Mouse (Mus musculus): ENCODE measurements at regions not wholly inside any gene's neighbourhood (a gene's known extent, or its start where the extent isn't known, plus 50 kb on each side); places are given as distances from the start of the nearest gene placed in this dataset.

DNA sequence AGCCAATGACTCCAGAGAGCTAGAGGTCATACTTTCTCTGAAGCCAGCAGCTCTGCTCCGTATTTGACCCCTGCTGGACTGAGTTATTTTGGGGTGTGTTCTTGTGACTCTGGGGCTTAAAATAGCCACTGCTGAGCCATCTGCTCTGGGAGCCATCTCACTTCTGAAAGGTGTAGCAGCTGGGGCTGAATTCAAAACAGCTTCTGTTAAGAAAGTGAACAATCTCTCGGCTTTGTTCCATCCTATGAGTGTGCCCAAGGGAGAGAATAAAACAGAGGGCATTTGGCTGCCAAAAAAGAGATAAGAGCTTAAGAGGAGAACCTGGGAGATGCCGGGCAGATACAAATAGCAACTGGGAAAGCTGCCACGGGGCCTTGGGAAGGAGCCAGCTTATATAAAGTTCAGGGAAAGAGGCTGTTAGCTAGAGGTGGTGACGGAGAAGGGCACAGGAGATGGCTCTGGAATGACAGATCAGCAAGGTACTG, 611.7 kb upstream of the Castor2 start:
- WGBS, result 23% methylated on average over 5 of the region's 5 CpGs
- no peak overlapping the region for H3K4me2 ChIP-seq (ENCODE audit: low read length)
- no peak overlapping the region for H3K9ac ChIP-seq (replicated peaks; ENCODE audit: low read depth, low read length)
- no peaks in the 10 kb centered on the region for H3K36me3 ChIP-seq (ENCODE audit: control insufficient read depth, insufficient read depth)
- no peak overlapping the region for H3K4me3 ChIP-seq (replicated peaks; ENCODE audit: low read length)
- H3K27me3 ChIP-seq (replicated peaks; ENCODE audit: control insufficient read depth, insufficient read depth, low read length), result no peaks in the 10 kb centered on the region
- no peaks in the 10 kb centered on the region for H3K9me3 ChIP-seq (ENCODE audit: control insufficient read depth, low read length)
- 0 out of 2 replicates have a peak, but pooled peaks have one; percentile 8 for ATAC-seq
- peaks cover 11% of the 10 kb centered on the region for H3K4me1 ChIP-seq (replicated peaks; ENCODE audit: control insufficient read depth, insufficient read depth, low read length)
- H3K27ac ChIP-seq (ENCODE audit: low read length), result no peak overlapping the region

DNA sequence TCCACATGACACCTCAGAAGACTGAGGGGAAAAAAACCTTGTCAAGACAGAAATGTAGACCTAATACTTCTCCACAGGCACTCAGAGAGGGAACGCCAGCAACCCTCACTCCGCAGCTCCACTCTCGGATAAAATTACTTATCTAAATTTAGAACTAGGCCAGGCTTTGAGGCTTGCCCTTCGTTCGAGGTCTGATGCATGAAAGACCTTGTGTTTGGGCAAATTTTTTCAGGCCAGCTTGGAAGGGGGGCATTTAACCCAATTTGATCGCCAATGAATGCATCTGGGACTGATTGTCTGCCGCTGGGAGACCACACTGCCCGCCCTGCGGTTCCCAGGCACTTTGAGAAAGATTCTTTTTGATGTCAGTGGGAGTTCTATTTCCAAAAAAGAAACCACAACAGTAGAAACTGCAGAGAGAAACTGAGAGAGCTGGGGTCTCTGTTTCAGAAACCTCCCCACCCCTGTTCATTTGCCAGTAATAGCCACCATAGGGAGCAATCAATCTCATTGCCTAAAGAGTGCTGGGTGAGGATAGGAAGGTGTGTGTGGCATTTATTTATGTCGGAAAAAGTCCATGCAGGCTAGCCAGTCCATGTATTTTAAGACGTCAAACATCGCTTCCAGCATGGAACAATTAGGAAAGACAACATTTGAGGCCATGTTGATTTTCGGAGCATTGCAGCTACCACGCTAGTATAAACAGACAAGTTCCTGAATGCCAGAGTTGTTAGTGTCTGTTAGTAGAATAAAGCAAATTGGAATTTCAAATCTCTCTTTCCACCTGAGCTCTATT, 617.0 kb upstream of the Castor2 start:
- Histone ChIP-seq H3K4me1 (replicated peaks; ENCODE audit: control insufficient read depth, insufficient read depth, low read length) (peaks cover 12% of the 10 kb centered on the region; the same call in 1 of the 2 replicates), H3K4me2 (ENCODE audit: low read length) (no peak overlapping the region), H3K9me3 (ENCODE audit: control insufficient read depth, low read length) (no peaks in the 10 kb centered on the region), H3K27me3 (replicated peaks; ENCODE audit: control insufficient read depth, insufficient read depth, low read length) (no peaks in the 10 kb centered on the region), H3K36me3 (ENCODE audit: control insufficient read depth, insufficient read depth) (no peaks in the 10 kb centered on the region), H3K9ac (replicated peaks; ENCODE audit: low read depth, low read length) (no peak overlapping the region), H3K4me3 (replicated peaks; ENCODE audit: low read length) (no peak overlapping the region), H3K27ac (ENCODE audit: low read length) (0 out of 2 replicates have a peak overlapping the region, but pooled peaks have one; percentile 10)
- ATAC-seq, result peak; percentile 45; the same call in 1 of the 2 replicates
- WGBS, result 25% methylated on average over 14 of the region's 14 CpGs

DNA sequence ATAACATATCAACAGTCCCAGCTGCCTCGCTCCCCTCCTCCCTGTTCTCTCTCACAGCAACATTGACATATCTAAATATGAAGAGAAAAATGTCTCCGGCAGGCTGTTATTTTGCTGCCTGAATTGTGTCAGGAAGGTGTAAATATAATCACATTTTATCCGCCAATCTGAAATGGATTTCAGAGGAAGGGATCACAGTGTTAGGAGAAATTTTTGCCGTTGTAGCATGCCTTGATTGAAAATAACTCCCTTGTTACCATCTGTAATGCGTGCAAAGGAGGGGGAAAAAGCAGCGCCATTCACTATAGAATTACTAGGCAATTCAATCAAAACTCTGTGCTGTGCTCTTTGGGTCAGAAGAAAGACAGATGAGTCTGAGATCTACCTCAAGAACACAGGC, 620.3 kb upstream of the Castor2 start:
- no peak for ATAC-seq
- Histone ChIP-seq H3K27ac (ENCODE audit: low read length) (no peak overlapping the region), H3K4me3 (replicated peaks; ENCODE audit: low read length) (no peak overlapping the region), H3K4me2 (ENCODE audit: low read length) (no peak overlapping the region), H3K9me3 (ENCODE audit: control insufficient read depth, low read length) (no peaks in the 10 kb centered on the region), H3K27me3 (replicated peaks; ENCODE audit: control insufficient read depth, insufficient read depth, low read length) (no peaks in the 10 kb centered on the region), H3K36me3 (ENCODE audit: control insufficient read depth, insufficient read depth) (no peaks in the 10 kb centered on the region), H3K4me1 (replicated peaks; ENCODE audit: control insufficient read depth, insufficient read depth, low read length) (peaks cover 12% of the 10 kb centered on the region; the same call in 1 of the 2 replicates), H3K9ac (replicated peaks; ENCODE audit: low read depth, low read length) (no peak overlapping the region)
- 60% methylated on average over 6 of the region's 6 CpGs for WGBS

- H3K9ac ChIP-seq (replicated peaks; ENCODE audit: low read depth, low read length), result no peak overlapping the region
- no peak overlapping the region for H3K4me2 ChIP-seq (ENCODE audit: low read length)
- no peaks in the 10 kb centered on the region for H3K36me3 ChIP-seq (ENCODE audit: control insufficient read depth, insufficient read depth)
- H3K27ac ChIP-seq (ENCODE audit: low read length), result peak overlapping the region; percentile 52
- no peak overlapping the region for H3K4me3 ChIP-seq (replicated peaks; ENCODE audit: low read length)
- no peaks in the 10 kb centered on the region for H3K9me3 ChIP-seq (ENCODE audit: control insufficient read depth, low read length)
- H3K4me1 ChIP-seq (replicated peaks; ENCODE audit: control insufficient read depth, insufficient read depth, low read length), result peaks cover 13% of the 10 kb centered on the region
- WGBS, result 20% methylated on average over 7 of the region's 7 CpGs
- ATAC-seq, result peak; percentile 94
- H3K27me3 ChIP-seq (replicated peaks; ENCODE audit: control insufficient read depth, insufficient read depth, low read length), result no peaks in the 10 kb centered on the region
Measured at GRCm38 (mm10) chr5:133453349-133454049, 646.0 kb upstream of the Castor2 start.

- WGBS, result 22% methylated on average over 3 of the region's 3 CpGs
Measured at GRCm38 (mm10) chr5:133449926-133450325, 649.6 kb upstream of the Castor2 start.

GRCm38 (mm10) chr5:133400826-133401225, 698.7 kb upstream of the Castor2 start:
- no peaks in the 10 kb centered on the region for H3K27me3 ChIP-seq (replicated peaks; ENCODE audit: control insufficient read depth, insufficient read depth, low read length)
- H3K4me1 ChIP-seq (replicated peaks; ENCODE audit: control insufficient read depth, insufficient read depth, low read length), result no peaks in the 10 kb centered on the region
- no peak for ATAC-seq
- H3K9me3 ChIP-seq (ENCODE audit: control insufficient read depth, low read length), result no peaks in the 10 kb centered on the region
- H3K27ac ChIP-seq (ENCODE audit: low read length), result no peak overlapping the region
- H3K4me2 ChIP-seq (ENCODE audit: low read length), result no peak overlapping the region
- no peak overlapping the region for H3K9ac ChIP-seq (replicated peaks; ENCODE audit: low read depth, low read length)
- no peak overlapping the region for H3K4me3 ChIP-seq (replicated peaks; ENCODE audit: low read length)
- WGBS, result 37% methylated on average over 1 of the region's 1 CpGs
- H3K36me3 ChIP-seq (ENCODE audit: control insufficient read depth, insufficient read depth), result no peaks in the 10 kb centered on the region

More at GRCm38 (mm10) chr5:133449926-133450325, 649.6 kb upstream of the Castor2 start:
- ATAC-seq, result peak; percentile 22; the same call in 1 of the 2 replicates
- no peak overlapping the region for H3K4me3 ChIP-seq (replicated peaks; ENCODE audit: low read length)
- H3K4me2 ChIP-seq (ENCODE audit: low read length), result no peak overlapping the region
- H3K4me1 ChIP-seq (replicated peaks; ENCODE audit: control insufficient read depth, insufficient read depth, low read length), result peaks cover 13% of the 10 kb centered on the region
- H3K27me3 ChIP-seq (replicated peaks; ENCODE audit: control insufficient read depth, insufficient read depth, low read length), result no peaks in the 10 kb centered on the region
- H3K36me3 ChIP-seq (ENCODE audit: control insufficient read depth, insufficient read depth), result no peaks in the 10 kb centered on the region
- H3K9ac ChIP-seq (replicated peaks; ENCODE audit: low read depth, low read length), result no peak overlapping the region
- H3K27ac ChIP-seq (ENCODE audit: low read length), result 0 out of 2 replicates have a peak overlapping the region, but pooled peaks have one; percentile 4
- no peaks in the 10 kb centered on the region for H3K9me3 ChIP-seq (ENCODE audit: control insufficient read depth, low read length)

DNA sequence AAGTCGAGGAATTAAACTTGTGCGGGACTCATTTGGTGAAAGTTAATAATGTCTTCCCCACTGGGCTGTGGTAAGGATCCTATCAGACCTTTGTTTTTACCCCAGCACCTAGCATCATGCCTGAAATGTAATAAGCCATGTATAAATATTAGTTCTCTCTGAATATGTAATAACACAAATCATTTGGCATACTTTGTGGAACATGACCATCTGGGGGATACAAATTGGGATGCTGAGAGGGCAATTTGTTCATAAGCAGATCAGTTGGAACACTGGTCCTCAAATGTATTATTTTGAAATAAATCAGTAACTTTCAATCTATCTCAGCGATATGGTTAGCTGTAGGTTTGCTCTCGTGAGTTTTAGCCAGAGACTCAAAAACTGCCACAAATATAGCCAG, 709.6 kb upstream of the Castor2 start:
- Histone ChIP-seq H3K36me3 (ENCODE audit: control insufficient read depth, insufficient read depth) (no peaks in the 10 kb centered on the region), H3K9me3 (ENCODE audit: control insufficient read depth, low read length) (no peaks in the 10 kb centered on the region), H3K4me2 (ENCODE audit: low read length) (no peak overlapping the region), H3K27me3 (replicated peaks; ENCODE audit: control insufficient read depth, insufficient read depth, low read length) (no peaks in the 10 kb centered on the region), H3K9ac (replicated peaks; ENCODE audit: low read depth, low read length) (no peak overlapping the region), H3K4me3 (replicated peaks; ENCODE audit: low read length) (no peak overlapping the region), H3K4me1 (replicated peaks; ENCODE audit: control insufficient read depth, insufficient read depth, low read length) (peaks cover 22% of the 10 kb centered on the region), H3K27ac (ENCODE audit: low read length) (no peak overlapping the region)
- ATAC-seq, result no peak
- WGBS, result 65% methylated on average over 4 of the region's 4 CpGs

DNA sequence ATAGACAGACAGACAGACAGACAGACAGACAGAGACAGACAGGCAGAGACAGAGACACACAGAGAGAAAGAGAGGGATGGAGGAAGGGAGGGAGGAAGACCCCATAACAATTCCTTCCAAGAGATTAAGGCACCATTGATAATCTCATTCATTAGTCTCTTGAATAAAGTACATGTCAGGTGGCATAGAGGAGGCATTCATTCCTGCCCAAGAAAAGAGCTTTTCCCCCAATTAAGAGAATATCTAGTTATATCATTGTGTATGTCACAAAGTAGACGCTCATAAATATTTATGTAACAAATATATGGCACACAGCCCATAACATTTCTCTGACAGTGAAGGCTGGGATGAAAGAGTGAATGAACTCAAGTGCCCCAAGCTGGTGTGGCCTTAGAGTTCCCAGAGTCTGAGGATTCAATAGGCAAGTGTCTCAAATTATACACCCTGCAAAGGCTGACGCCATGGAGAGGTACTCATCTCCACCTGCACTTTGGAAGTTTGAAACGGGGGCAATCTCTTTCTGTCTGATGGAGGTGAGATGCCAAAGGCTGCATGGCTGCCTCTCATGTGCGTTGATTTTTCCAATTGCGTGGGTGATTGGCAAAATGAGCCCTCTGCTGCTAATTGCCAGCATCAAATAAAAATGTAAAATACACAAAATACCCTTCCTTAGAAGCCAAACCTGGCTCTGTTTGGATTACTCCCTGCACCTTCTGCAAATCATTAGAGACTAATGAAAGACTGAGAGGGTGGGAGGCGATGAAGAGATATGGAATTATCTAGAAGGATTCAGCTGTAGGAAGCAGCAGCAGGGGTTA, 710.3 kb upstream of the Castor2 start:
- 19% methylated on average over 6 of the region's 6 CpGs for WGBS
- no peak overlapping the region for H3K9ac ChIP-seq (replicated peaks; ENCODE audit: low read depth, low read length)
- no peaks in the 10 kb centered on the region for H3K27me3 ChIP-seq (replicated peaks; ENCODE audit: control insufficient read depth, insufficient read depth, low read length)
- H3K4me2 ChIP-seq (ENCODE audit: low read length), result no peak overlapping the region
- H3K27ac ChIP-seq (ENCODE audit: low read length), result no peak overlapping the region
- ATAC-seq, result peak; percentile 82
- H3K4me1 ChIP-seq (replicated peaks; ENCODE audit: control insufficient read depth, insufficient read depth, low read length), result peaks cover 24% of the 10 kb centered on the region
- no peaks in the 10 kb centered on the region for H3K36me3 ChIP-seq (ENCODE audit: control insufficient read depth, insufficient read depth)
- no peak overlapping the region for H3K4me3 ChIP-seq (replicated peaks; ENCODE audit: low read length)
- no peaks in the 10 kb centered on the region for H3K9me3 ChIP-seq (ENCODE audit: control insufficient read depth, low read length)
